Mouse (Mus musculus) midbrain, embryonic 15.5 days (tissue): ENCODE data around the gene Tubb4a. TPM values are rescaled to one million over a fixed set of nuclear protein-coding genes. Genes with fewer than 3 reads are reported as not detected.
"Not testable (repeated sequence)": the region's sequence is repeated elsewhere in the genome, so short reads cannot be mapped to it uniquely, and the experiment has no call there.

Experiments
- ATAC-seq: fragments of 200-750 bp; cut with Nextera tagmentation; replicated peaks from 2 replicates; pipeline ENCODE4 v1.8.0; 2017; ENCODE audit warnings: moderate TSS enrichment
- H3K27ac ChIP-seq: fragments of 300-500 bp; sonication (generic); 2 replicates; pipeline ENCODE4 v1.5.1; 2015; ENCODE audit warnings: mild to moderate bottlenecking, inconsistent platforms
- H3K27me3 ChIP-seq: fragments of 300-500 bp; sonication (generic); replicated peaks from 2 replicates; pipeline ENCODE4 v1.6.1; 2015; ENCODE audit warnings: inconsistent platforms
- H3K36me3 ChIP-seq: fragments of 300-500 bp; sonication (generic); replicated peaks from 2 replicates; pipeline ENCODE4 v1.6.1; 2015; ENCODE audit warnings: inconsistent platforms
- H3K4me1 ChIP-seq: fragments of 300-500 bp; sonication (generic); 2 replicates; pipeline ENCODE4 v1.6.1; 2015; ENCODE audit warnings: inconsistent platforms
- H3K4me2 ChIP-seq: fragments of 300-500 bp; sonication (generic); 2 replicates; pipeline ENCODE4 v1.6.1; 2015; ENCODE audit warnings: inconsistent platforms, mild to moderate bottlenecking, moderate library complexity
- H3K4me3 ChIP-seq: fragments of 300-500 bp; sonication (generic); 2 replicates; pipeline ENCODE4 v1.5.1; 2015; ENCODE audit warnings: mild to moderate bottlenecking, inconsistent platforms
- H3K9ac ChIP-seq: fragments of 300-500 bp; sonication (generic); 2 replicates; pipeline ENCODE4 v1.6.1; 2015; ENCODE audit warnings: mild to moderate bottlenecking, inconsistent platforms
- H3K9me3 ChIP-seq: fragments of 300-500 bp; sonication (generic); 2 replicates; pipeline ENCODE4 v1.6.1; 2016; ENCODE audit warnings: inconsistent platforms
- WGBS: fragments of 180-500 bp; shearing (Covaris S2); methylation state at CpG from one replicate; pipeline ENCODE4 v1.1.7; 2015; ENCODE audit warnings: mixed read lengths; 5-methylcytosine and 5-hydroxymethylcytosine counted together
- polyA plus RNA-seq: library from polyadenylated mRNA; unstranded; fragments of >200 nt; fragmentation: Nextera tagmentation; extraction: Ambion mirVana; gene quantifications from 2 replicates; pipeline ENCODE4 v1.2.1, GENCODE M21; 2015

The Tubb4a gene
- polyA plus RNA-seq, 1 experiment from 2014 or later = 388 TPM

- Histone ChIP-seq H3K4me2 (peak overlapping the region; percentile 59), H3K36me3 (no peaks in the 10 kb centered on the region), H3K27me3 (peaks cover 39% of the 10 kb centered on the region), H3K4me3 (peak overlapping the region; percentile 40), H3K9me3 (no peaks in the 10 kb centered on the region), H3K9ac (no peak overlapping the region), H3K4me1 (peaks cover 32% of the 10 kb centered on the region), H3K27ac (no peak overlapping the region)
- ATAC-seq = no peak
- WGBS = 1% methylated on average over 22 of the region's 22 CpGs
Observed at GRCm38 (mm10) chr17:57062548-57062947, 25.0 kb downstream of the Tubb4a start.

- Histone ChIP-seq H3K9ac (0 out of 2 replicates have a peak overlapping the region, but pooled peaks have one; percentile 1), H3K36me3 (no peaks in the 10 kb centered on the region), H3K27ac (no peak overlapping the region), H3K27me3 (peaks cover 39% of the 10 kb centered on the region), H3K4me2 (peak overlapping the region; percentile 59), H3K4me1 (peaks cover 32% of the 10 kb centered on the region), H3K9me3 (no peaks in the 10 kb centered on the region), H3K4me3 (peak overlapping the region; percentile 40)
- ATAC-seq = no peak
- 1% methylated on average over 39 of the region's 39 CpGs for WGBS
Observed at GRCm38 (mm10) chr17:57062011-57062521, 25.5 kb downstream of the Tubb4a start.

GRCm38 (mm10) chr17:57061069-57061468, 26.5 kb downstream of the Tubb4a start:
- H3K4me2 ChIP-seq = peak overlapping the region; percentile 57

GRCm38 (mm10) chr17:57060231-57060801, 27.3 kb downstream of the Tubb4a start:
- ATAC-seq = peak; percentile 92
- Histone ChIP-seq H3K27ac (peak overlapping the region; percentile 95), H3K4me3 (peak overlapping the region; percentile 87), H3K9me3 (no peaks in the 10 kb centered on the region), H3K4me2 (peak overlapping the region; percentile 57), H3K36me3 (0 out of 2 replicates have a peak, but pooled peaks cover 3% of the 10 kb centered on the region), H3K27me3 (peaks cover 39% of the 10 kb centered on the region), H3K9ac (peak overlapping the region; percentile 74), H3K4me1 (peaks cover 32% of the 10 kb centered on the region)
- under 1% methylated on average over 44 of the region's 44 CpGs for WGBS

More at GRCm38 (mm10) chr17:57061069-57061468, 26.5 kb downstream of the Tubb4a start:
- Histone ChIP-seq H3K27me3 (peaks cover 39% of the 10 kb centered on the region), H3K9ac (no peak overlapping the region), H3K4me1 (peaks cover 32% of the 10 kb centered on the region), H3K36me3 (no peaks in the 10 kb centered on the region), H3K27ac (no peak overlapping the region), H3K9me3 (no peaks in the 10 kb centered on the region), H3K4me3 (peak overlapping the region; percentile 87)
- ATAC-seq = no peak
- WGBS = 36% methylated on average over 10 of the region's 10 CpGs

DNA sequence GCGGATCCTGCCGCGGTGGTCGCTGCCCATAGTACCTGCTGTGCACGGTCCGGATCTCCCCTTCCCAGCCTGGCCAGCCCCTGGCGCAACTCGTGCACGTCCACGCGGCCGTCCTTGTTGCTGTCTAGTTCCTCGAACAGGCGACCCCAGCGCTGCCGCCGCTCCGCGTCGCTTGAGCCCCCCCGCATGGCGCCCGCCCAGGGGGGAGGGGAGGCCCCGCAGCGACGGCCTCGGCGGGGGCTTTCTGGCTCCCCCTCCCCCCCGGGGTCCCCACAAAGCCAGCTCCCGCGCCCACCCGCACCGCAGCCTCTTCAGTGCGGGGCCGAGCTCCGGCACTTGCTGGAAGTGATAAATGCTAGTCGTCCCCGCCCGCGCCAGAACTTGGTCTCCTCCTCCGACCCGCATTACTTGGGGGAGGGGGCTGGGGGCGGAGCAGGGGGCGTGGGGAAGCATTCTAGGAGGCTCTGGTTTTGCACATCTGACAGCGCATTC, 28.1 kb downstream of the Tubb4a start, which contains the start of gene Slc25a23:
TSS of gene Slc25a23 (minus strand) at position 378 of the 492 bp plus-strand sequence.
- 0% methylated on average over 38 of the region's 45 CpGs for WGBS
- Histone ChIP-seq H3K27me3 (peaks cover 33% of the 10 kb centered on the region), H3K4me1 (peaks cover 32% of the 10 kb centered on the region), H3K9ac (peak within 1 kb of the TSS; percentile 74), H3K4me2 (peak within 1 kb of the TSS; percentile 57), H3K9me3 (no peaks in the 10 kb centered on the region), H3K27ac (peak within 1 kb of the TSS; percentile 95), H3K36me3 (peaks cover 3% of the 10 kb centered on the region; the same call in 1 of the 2 replicates), H3K4me3 (peak within 1 kb of the TSS; percentile 87)
- ATAC-seq = peak; percentile 85

- peak; percentile 13 for ATAC-seq
- under 1% methylated on average over 7 of the region's 22 CpGs for WGBS
- Histone ChIP-seq H3K4me3 (peak within 1 kb of the TSS; percentile 87), H3K27me3 (peaks cover 28% of the 10 kb centered on the region), H3K36me3 (peaks cover 3% of the 10 kb centered on the region; the same call in 1 of the 2 replicates), H3K27ac (peak within 1 kb of the TSS; percentile 95), H3K9me3 (no peaks in the 10 kb centered on the region), H3K9ac (peak within 1 kb of the TSS; percentile 74), H3K4me2 (peak within 1 kb of the TSS; percentile 57), H3K4me1 (peaks cover 32% of the 10 kb centered on the region)
Observed at GRCm38 (mm10) chr17:57058891-57059485, 28.6 kb downstream of the Tubb4a start, which contains the start of gene Crb3. TSS of gene Crb3 (plus strand) at chr17:57059105.

GRCm38 (mm10) chr17:57056246-57056645, 31.3 kb downstream of the Tubb4a start:
- Histone ChIP-seq H3K4me2 (no peak overlapping the region), H3K4me1 (peaks cover 21% of the 10 kb centered on the region), H3K27ac (no peak overlapping the region), H3K27me3 (peaks cover 3% of the 10 kb centered on the region), H3K4me3 (no peak overlapping the region), H3K9me3 (no peaks in the 10 kb centered on the region), H3K36me3 (peaks cover 20% of the 10 kb centered on the region), H3K9ac (no peak overlapping the region)
- WGBS = 89% methylated on average over 3 of the region's 3 CpGs
- no peak for ATAC-seq

DNA sequence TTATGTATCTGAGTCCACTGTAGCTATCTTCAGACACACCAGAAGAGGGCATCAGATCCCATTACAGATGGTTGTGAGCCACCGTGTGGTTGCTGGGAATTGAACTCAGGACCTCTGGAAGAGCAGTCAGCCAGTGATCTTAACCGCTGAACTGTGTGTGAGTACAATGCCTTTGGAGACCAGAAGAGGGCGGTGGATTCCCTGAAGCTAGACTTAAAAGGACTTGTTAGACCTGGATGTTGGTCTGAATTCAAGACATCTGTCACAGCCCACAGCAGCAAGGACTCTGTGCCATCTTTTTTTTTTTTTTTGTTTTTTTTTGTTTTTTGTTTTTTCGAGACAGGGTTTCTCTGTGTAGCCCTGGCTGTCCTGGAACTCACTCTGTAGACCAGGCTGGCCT, 35.9 kb downstream of the Tubb4a start:
- peaks cover 20% of the 10 kb centered on the region for H3K36me3 ChIP-seq
- H3K27ac ChIP-seq, H3K9me3 ChIP-seq, H3K9ac ChIP-seq, H3K4me1 ChIP-seq, H3K4me3 ChIP-seq, ATAC-seq, H3K4me2 ChIP-seq, H3K27me3 ChIP-seq: not testable (repeated sequence)
- whole genome bisulfite sequencing = 84% methylated on average over 4 of the region's 4 CpGs

GRCm38 (mm10) chr17:57048816-57049215, 38.8 kb downstream of the Tubb4a start:
- 96% methylated on average over 3 of the region's 3 CpGs for WGBS
- H3K27me3 ChIP-seq = no peaks in the 10 kb centered on the region
- peaks cover 24% of the 10 kb centered on the region for H3K36me3 ChIP-seq
- no peak overlapping the region for H3K4me3 ChIP-seq
- ATAC-seq = no peak
- H3K27ac ChIP-seq = no peak overlapping the region
- no peaks in the 10 kb centered on the region for H3K4me1 ChIP-seq
- H3K9me3 ChIP-seq = no peaks in the 10 kb centered on the region
- H3K4me2 ChIP-seq = no peak overlapping the region
- H3K9ac ChIP-seq = no peak overlapping the region

GRCm38 (mm10) chr17:57047406-57047805, 40.2 kb downstream of the Tubb4a start:
- no peak for ATAC-seq
- no peak overlapping the region for H3K27ac ChIP-seq
- no peak overlapping the region for H3K4me3 ChIP-seq
- no peaks in the 10 kb centered on the region for H3K4me1 ChIP-seq
- no peak overlapping the region for H3K4me2 ChIP-seq
- H3K9ac ChIP-seq = no peak overlapping the region
- H3K36me3 ChIP-seq = peaks cover 10% of the 10 kb centered on the region
- H3K9me3 ChIP-seq = no peaks in the 10 kb centered on the region
- WGBS = 52% methylated on average over 5 of the region's 5 CpGs
- H3K27me3 ChIP-seq = no peaks in the 10 kb centered on the region

DNA sequence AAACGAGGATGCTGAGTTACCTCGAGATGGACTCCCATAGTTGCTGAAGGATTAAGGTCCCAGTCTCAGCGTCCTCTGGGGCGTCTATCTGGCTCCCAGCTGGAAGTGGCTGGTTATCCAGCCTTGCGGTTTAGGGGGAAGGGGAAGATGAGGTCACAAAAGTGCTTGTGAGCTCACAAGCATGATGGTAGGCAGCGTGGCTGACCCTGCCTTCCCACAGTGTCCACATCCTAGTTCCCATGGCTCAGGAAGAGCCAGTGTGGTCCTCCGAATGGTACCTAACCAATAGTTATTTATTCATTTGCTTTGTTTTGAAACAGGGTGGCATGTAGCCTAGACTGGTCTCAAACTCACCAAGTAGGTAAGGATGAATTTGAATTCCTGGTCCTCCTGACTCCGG, 46.0 kb downstream of the Tubb4a start, which contains the start of gene Slc25a41:
TSS of gene Slc25a41 (minus strand) at position 101 of the 400 bp plus-strand sequence.
- Histone ChIP-seq H3K9me3 (no peaks in the 10 kb centered on the region), H3K36me3 (0 out of 2 replicates have a peak, but pooled peaks cover 8% of the 10 kb centered on the region), H3K9ac (no peak within 1 kb of the TSS), H3K4me2 (no peak within 1 kb of the TSS), H3K4me3 (no peak within 1 kb of the TSS), H3K27ac (no peak within 1 kb of the TSS), H3K27me3 (no peaks in the 10 kb centered on the region), H3K4me1 (no peaks in the 10 kb centered on the region)
- ATAC-seq = no peak
- 69% methylated on average over 8 of the region's 8 CpGs for WGBS

GRCm38 (mm10) chr17:57038978-57039377, 48.6 kb downstream of the Tubb4a start:
- 44% methylated on average over 8 of the region's 8 CpGs for WGBS
- H3K27ac ChIP-seq = no peak overlapping the region
- H3K27me3 ChIP-seq = no peaks in the 10 kb centered on the region
- no peaks in the 10 kb centered on the region for H3K9me3 ChIP-seq
- no peak overlapping the region for H3K9ac ChIP-seq
- H3K4me2 ChIP-seq = no peak overlapping the region
- no peaks in the 10 kb centered on the region for H3K4me1 ChIP-seq
- no peak for ATAC-seq
- H3K36me3 ChIP-seq = no peaks in the 10 kb centered on the region
- H3K4me3 ChIP-seq = no peak overlapping the region
